Mouse (Mus musculus) embryonic facial prominence, embryonic 13.5 days (tissue): ENCODE data around the gene Apex1. TPM values are rescaled to one million over a fixed set of nuclear protein-coding genes. Genes with fewer than 3 reads are reported as not detected.
A peak's percentile ranks its signal among the peaks of the same experiment; 100 is the strongest.

Experiments
- ATAC-seq: fragments of 200-750 bp; cut with Nextera tagmentation; 2 replicates; pipeline ENCODE4 v1.8.0; 2017; ENCODE audit warnings: low read depth; ENCODE audit not compliant: insufficient number of reproducible peaks, insufficient read depth, low FRiP score, low TSS enrichment
- H3K27ac ChIP-seq: fragments of 300-500 bp; sonication (generic); 2 replicates; pipeline ENCODE4 v1.5.1; 2015; ENCODE audit warnings: moderate library complexity, mild to moderate bottlenecking, inconsistent platforms
- H3K27me3 ChIP-seq: fragments of 300-500 bp; sonication (generic); 2 replicates; pipeline ENCODE4 v1.6.1; 2015; ENCODE audit warnings: mild to moderate bottlenecking, inconsistent platforms
- H3K36me3 ChIP-seq: fragments of 300-500 bp; sonication (generic); 2 replicates; pipeline ENCODE4 v1.6.1; 2015; ENCODE audit warnings: mild to moderate bottlenecking, inconsistent platforms
- H3K4me1 ChIP-seq: fragments of 300-500 bp; sonication (generic); 2 replicates; pipeline ENCODE4 v1.6.1; 2015; ENCODE audit warnings: inconsistent platforms
- H3K4me2 ChIP-seq: fragments of 300-500 bp; sonication (generic); 2 replicates; pipeline ENCODE4 v1.6.1; 2015; ENCODE audit warnings: moderate library complexity, mild to moderate bottlenecking, inconsistent platforms
- H3K4me3 ChIP-seq: fragments of 300-500 bp; sonication (generic); 2 replicates; pipeline ENCODE4 v1.5.1; 2015; ENCODE audit warnings: mild to moderate bottlenecking, inconsistent platforms
- H3K9ac ChIP-seq: fragments of 300-500 bp; sonication (generic); 2 replicates; pipeline ENCODE4 v1.6.1; 2015; ENCODE audit warnings: mild to moderate bottlenecking, inconsistent platforms
- H3K9me3 ChIP-seq: fragments of 300-500 bp; sonication (generic); 2 replicates; pipeline ENCODE4 v1.6.1; 2016; ENCODE audit warnings: inconsistent platforms
- WGBS: fragments of 180-500 bp; shearing (Covaris S2); methylation state at CpG from one replicate; pipeline ENCODE4 v1.1.7; 2015; ENCODE audit warnings: mixed read lengths; 5-methylcytosine and 5-hydroxymethylcytosine counted together
- polyA plus RNA-seq: library from polyadenylated mRNA; unstranded; fragments of >200 nt; fragmentation: Nextera tagmentation; extraction: Ambion mirVana; gene quantifications from 2 replicates; pipeline ENCODE4 v1.2.1, GENCODE M21; 2015

The Apex1 gene
- 263 and 305 TPM in 2 replicates for polyA plus RNA-seq

- under 1% methylated on average over 57 of the region's 57 CpGs for WGBS
- Histone ChIP-seq H3K9me3 (no peaks in the 10 kb centered on the region), H3K4me1 (peaks cover 24% of the 10 kb centered on the region), H3K27me3 (no peaks in the 10 kb centered on the region), H3K4me2 (peak within 1 kb of the TSS; percentile 79), H3K36me3 (peaks cover 45% of the 10 kb centered on the region), H3K27ac (peak within 1 kb of the TSS; percentile 95), H3K4me3 (peak within 1 kb of the TSS; percentile 73), H3K9ac (peak within 1 kb of the TSS; percentile 87)
- ATAC-seq, result peak; percentile 93
These were observed at the start of gene Apex1, which contains the start of gene Osgep for GRCm38 (mm10) chr14:50924281-50925064. Gene Apex1, plus strand, starts transcription at chr14:50924968. Gene Osgep, minus strand, starts transcription at chr14:50924893.

GRCm38 (mm10) chr14:50875175-50875574 is 49.6 kb upstream of the Apex1 start:
- H3K4me1 ChIP-seq, result peaks cover 5% of the 10 kb centered on the region; the same call in 1 of the 2 replicates
- H3K9ac ChIP-seq, result no peak overlapping the region
- no peak overlapping the region for H3K4me2 ChIP-seq
- 73% methylated on average over 3 of the region's 3 CpGs for WGBS
- no peaks in the 10 kb centered on the region for H3K9me3 ChIP-seq
- H3K27ac ChIP-seq, result no peak overlapping the region
- no peak for ATAC-seq
- no peaks in the 10 kb centered on the region for H3K36me3 ChIP-seq
- H3K27me3 ChIP-seq, result no peaks in the 10 kb centered on the region
- H3K4me3 ChIP-seq, result no peak overlapping the region

- Histone ChIP-seq H3K27ac (no peak overlapping the region), H3K27me3 (no peaks in the 10 kb centered on the region), H3K4me2 (no peak overlapping the region), H3K4me1 (peaks cover 2% of the 10 kb centered on the region; the same call in 1 of the 2 replicates), H3K9ac (no peak overlapping the region), H3K36me3 (no peaks in the 10 kb centered on the region), H3K4me3 (no peak overlapping the region), H3K9me3 (no peaks in the 10 kb centered on the region)
- ATAC-seq, result no peak
- WGBS, result 79% methylated on average over 6 of the region's 6 CpGs
These were observed 49.1 kb upstream of the Apex1 start for GRCm38 (mm10) chr14:50875591-50876230.

- no peaks in the 10 kb centered on the region for H3K36me3 ChIP-seq
- H3K4me3 ChIP-seq, result no peak overlapping the region
- H3K9me3 ChIP-seq, result no peaks in the 10 kb centered on the region
- 74% methylated on average over 6 of the region's 6 CpGs for WGBS
- ATAC-seq, result no peak
- H3K4me1 ChIP-seq, result no peaks in the 10 kb centered on the region
- no peak overlapping the region for H3K4me2 ChIP-seq
- H3K9ac ChIP-seq, result no peak overlapping the region
- H3K27ac ChIP-seq, result no peak overlapping the region
- H3K27me3 ChIP-seq, result no peaks in the 10 kb centered on the region
These were observed 48.4 kb upstream of the Apex1 start for GRCm38 (mm10) chr14:50876236-50876950.

GRCm38 (mm10) chr14:50891621-50892020 is 33.1 kb upstream of the Apex1 start:
- ATAC-seq, result no peak
- no peak overlapping the region for H3K9ac ChIP-seq
- WGBS, result 90% methylated on average over 8 of the region's 8 CpGs
- H3K4me3 ChIP-seq, result no peak overlapping the region
- H3K4me1 ChIP-seq, result peaks cover 12% of the 10 kb centered on the region
- H3K27ac ChIP-seq, result no peak overlapping the region
- H3K4me2 ChIP-seq, result no peak overlapping the region
- no peaks in the 10 kb centered on the region for H3K36me3 ChIP-seq
- H3K9me3 ChIP-seq, result no peaks in the 10 kb centered on the region
- peaks cover 13% of the 10 kb centered on the region for H3K27me3 ChIP-seq

GRCm38 (mm10) chr14:50892091-50892490 is 32.7 kb upstream of the Apex1 start:
- no peak overlapping the region for H3K27ac ChIP-seq
- peaks cover 17% of the 10 kb centered on the region for H3K4me1 ChIP-seq
- no peak for ATAC-seq
- H3K36me3 ChIP-seq, result no peaks in the 10 kb centered on the region
- 80% methylated on average over 7 of the region's 7 CpGs for WGBS
- no peak overlapping the region for H3K9ac ChIP-seq
- no peaks in the 10 kb centered on the region for H3K9me3 ChIP-seq
- peaks cover 18% of the 10 kb centered on the region for H3K27me3 ChIP-seq
- no peak overlapping the region for H3K4me2 ChIP-seq
- no peak overlapping the region for H3K4me3 ChIP-seq

- Histone ChIP-seq H3K9ac (no peak overlapping the region), H3K36me3 (no peaks in the 10 kb centered on the region), H3K9me3 (no peaks in the 10 kb centered on the region), H3K4me3 (no peak overlapping the region), H3K4me1 (peaks cover 21% of the 10 kb centered on the region), H3K4me2 (no peak overlapping the region), H3K27me3 (peaks cover 25% of the 10 kb centered on the region), H3K27ac (no peak overlapping the region)
- 0 out of 2 replicates have a peak, but pooled peaks have one; percentile 13 for ATAC-seq
- 85% methylated on average over 22 of the region's 22 CpGs for WGBS
These were observed 32.0 kb upstream of the Apex1 start for GRCm38 (mm10) chr14:50892541-50893459.

- H3K27ac ChIP-seq, result no peak overlapping the region
- ATAC-seq, result no peak
These were observed 29.4 kb upstream of the Apex1 start for GRCm38 (mm10) chr14:50895407-50895806.

GRCm38 (mm10) chr14:50895985-50896746 is 28.6 kb upstream of the Apex1 start:
- 16% methylated on average over 19 of the region's 19 CpGs for WGBS
- no peaks in the 10 kb centered on the region for H3K9me3 ChIP-seq
- no peak overlapping the region for H3K27ac ChIP-seq
- H3K9ac ChIP-seq, result peak overlapping the region; percentile 71
- no peaks in the 10 kb centered on the region for H3K36me3 ChIP-seq
- peak overlapping the region; percentile 49 for H3K4me3 ChIP-seq
- H3K4me1 ChIP-seq, result peaks cover 21% of the 10 kb centered on the region
- peaks cover 28% of the 10 kb centered on the region for H3K27me3 ChIP-seq
- peak overlapping the region; percentile 91 for H3K4me2 ChIP-seq
- no peak for ATAC-seq

More at GRCm38 (mm10) chr14:50895407-50895806, 29.4 kb upstream of the Apex1 start:
- H3K9ac ChIP-seq, result no peak overlapping the region
- peaks cover 28% of the 10 kb centered on the region for H3K27me3 ChIP-seq
- H3K4me1 ChIP-seq, result peaks cover 21% of the 10 kb centered on the region
- no peaks in the 10 kb centered on the region for H3K36me3 ChIP-seq
- no peaks in the 10 kb centered on the region for H3K9me3 ChIP-seq
- no peak overlapping the region for H3K4me2 ChIP-seq
- H3K4me3 ChIP-seq, result no peak overlapping the region

GRCm38 (mm10) chr14:50896747-50897373 is 27.9 kb upstream of the Apex1 start:
- peaks cover 28% of the 10 kb centered on the region for H3K27me3 ChIP-seq
- no peak overlapping the region for H3K27ac ChIP-seq

More at GRCm38 (mm10) chr14:50896747-50897373, 27.9 kb upstream of the Apex1 start:
- Histone ChIP-seq H3K9me3 (no peaks in the 10 kb centered on the region), H3K36me3 (no peaks in the 10 kb centered on the region), H3K4me3 (peak overlapping the region; percentile 49), H3K4me1 (peaks cover 21% of the 10 kb centered on the region), H3K4me2 (peak overlapping the region; percentile 91), H3K9ac (peak overlapping the region; percentile 71)
- WGBS, result 12% methylated on average over 23 of the region's 23 CpGs
- no peak for ATAC-seq
